Mouse (Mus musculus): Measurements from ENCODE around the gene Tlcd2. TPM values are rescaled to one million over a fixed set of nuclear protein-coding genes. Genes with fewer than 3 reads are reported as not detected.
"Not testable (repeated sequence)": the region's sequence is repeated elsewhere in the genome, so short reads cannot be mapped to it uniquely, and the experiment has no call there.

Gene Tlcd2
- polyA plus RNA-seq, 1 experiment from 2014 or later = 24.5 TPM

GRCm38 (mm10) chr11:75450304-75450908, 11.1 kb upstream of the Tlcd2 start:
- 81% methylated on average over 8 of the region's 8 CpGs for WGBS

DNA sequence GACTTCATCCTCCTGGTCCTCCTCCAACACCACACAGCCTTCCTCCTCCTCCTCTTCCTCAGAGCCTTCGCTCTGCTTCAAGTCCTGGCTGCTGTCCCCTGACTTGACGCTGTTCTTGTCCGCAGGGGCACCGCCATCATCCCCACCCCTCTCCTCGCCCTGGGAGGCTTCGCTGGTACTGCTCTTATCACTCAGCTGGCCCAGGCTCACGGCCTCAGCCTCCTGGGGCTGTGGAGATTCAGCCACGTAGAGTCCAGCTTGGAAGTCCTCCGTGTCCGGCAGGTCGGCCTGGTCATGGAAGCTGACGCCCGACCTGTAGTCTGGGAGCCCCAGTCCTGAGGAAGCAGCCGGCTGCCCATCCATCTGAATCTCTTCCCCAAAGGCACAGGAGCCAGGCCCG, 10.6 kb upstream of the Tlcd2 start:
- Histone ChIP-seq H3K9me3 (replicated peaks) (no peaks in the 10 kb centered on the region), H3K4me2 (no peak overlapping the region), H3K4me3 (replicated peaks) (no peak overlapping the region), H3K4me1 (peaks cover 34% of the 10 kb centered on the region), H3K9ac (no peak overlapping the region), H3K27ac (no peak overlapping the region), H3K36me3 (peaks cover 38% of the 10 kb centered on the region), H3K27me3 (no peaks in the 10 kb centered on the region)
- WGBS = 87% methylated on average over 15 of the region's 15 CpGs
- no peak for ATAC-seq (replicated peaks; ENCODE audit: low FRiP score)

More at GRCm38 (mm10) chr11:75450304-75450908, 11.1 kb upstream of the Tlcd2 start:
- no peak for ATAC-seq (replicated peaks; ENCODE audit: low FRiP score)
- Histone ChIP-seq H3K9ac (no peak overlapping the region), H3K4me1 (peaks cover 34% of the 10 kb centered on the region), H3K36me3 (peaks cover 44% of the 10 kb centered on the region), H3K4me2 (no peak overlapping the region), H3K4me3 (replicated peaks) (no peak overlapping the region), H3K27ac (no peak overlapping the region), H3K9me3 (replicated peaks) (no peaks in the 10 kb centered on the region), H3K27me3 (no peaks in the 10 kb centered on the region)

DNA sequence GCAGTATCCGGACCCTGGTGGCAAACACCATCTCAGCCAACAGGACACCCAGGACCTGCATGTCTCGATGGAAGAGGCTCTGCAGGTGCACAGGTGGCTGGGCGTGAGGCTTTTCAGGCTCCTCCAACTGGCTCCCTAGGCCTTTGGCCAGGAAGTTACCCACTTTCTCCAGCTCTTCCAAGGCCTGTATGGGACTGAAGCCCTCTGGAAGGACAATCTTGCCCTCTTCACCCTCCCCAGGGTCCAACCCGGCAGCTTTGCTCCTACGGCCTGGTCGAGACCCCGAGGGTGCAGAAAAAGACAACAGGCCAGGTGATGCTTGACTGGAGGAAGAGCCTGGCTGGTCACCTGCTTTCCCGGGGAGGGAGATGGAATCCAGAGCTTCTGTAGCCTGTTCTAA, 9.4 kb upstream of the Tlcd2 start:
- no peak for ATAC-seq (replicated peaks; ENCODE audit: low FRiP score)
- H3K27me3 ChIP-seq = no peaks in the 10 kb centered on the region

DNA sequence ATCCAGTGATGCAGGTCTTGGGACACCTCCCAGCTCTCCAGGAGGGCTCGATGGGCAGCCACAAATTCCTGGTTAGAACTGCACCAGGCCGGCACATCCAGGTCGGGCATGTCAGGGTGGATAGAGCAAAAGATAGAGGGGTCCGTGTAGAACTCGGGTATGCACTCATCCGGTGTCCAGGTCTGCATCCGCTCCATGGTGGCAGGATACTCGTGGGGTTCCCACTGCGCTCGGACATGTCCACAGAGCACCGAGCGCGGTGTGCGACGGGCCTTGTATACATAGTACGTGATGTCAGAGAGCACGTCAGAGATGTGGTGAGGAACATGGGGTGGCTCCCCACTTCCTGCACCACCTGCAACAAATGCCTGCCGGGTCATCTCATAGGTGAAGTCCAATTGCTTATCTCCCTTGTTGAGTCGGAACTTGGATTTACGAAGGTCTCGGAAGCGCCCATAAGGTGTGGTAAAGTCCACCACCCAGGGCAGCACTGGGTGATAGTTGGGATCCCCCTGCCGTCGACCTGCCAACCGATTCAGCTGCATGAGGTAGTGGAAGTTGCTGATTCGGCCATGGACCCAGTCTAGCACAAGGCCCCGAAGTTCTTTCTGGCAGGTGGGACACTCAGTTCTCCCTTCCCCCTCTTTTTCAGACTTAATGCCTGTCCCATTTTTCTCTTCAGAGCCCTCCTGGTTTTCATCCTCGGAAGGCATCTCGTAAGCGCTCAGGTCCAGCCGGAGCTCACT, 8.5 kb upstream of the Tlcd2 start:
- no peaks in the 10 kb centered on the region for H3K9me3 ChIP-seq (replicated peaks)
- H3K4me2 ChIP-seq = peak overlapping the region; percentile 97
- peak overlapping the region; percentile 76; the same call in 1 of the 2 replicates for H3K4me3 ChIP-seq (replicated peaks)
- no peak for ATAC-seq (replicated peaks; ENCODE audit: low FRiP score)
- no peak overlapping the region for H3K27ac ChIP-seq
- H3K9ac ChIP-seq = no peak overlapping the region
- H3K36me3 ChIP-seq = peaks cover 24% of the 10 kb centered on the region
- H3K4me1 ChIP-seq = peaks cover 34% of the 10 kb centered on the region
- H3K27me3 ChIP-seq = no peaks in the 10 kb centered on the region
- 94% methylated on average over 31 of the region's 31 CpGs for WGBS

More for the DNA sequence above, 9.4 kb upstream of the Tlcd2 start:
- 86% methylated on average over 8 of the region's 8 CpGs for WGBS
- Histone ChIP-seq H3K4me2 (no peak overlapping the region), H3K36me3 (peaks cover 33% of the 10 kb centered on the region), H3K9me3 (replicated peaks) (no peaks in the 10 kb centered on the region), H3K27ac (no peak overlapping the region), H3K9ac (no peak overlapping the region), H3K4me1 (peaks cover 34% of the 10 kb centered on the region), H3K4me3 (replicated peaks) (no peak overlapping the region)

DNA sequence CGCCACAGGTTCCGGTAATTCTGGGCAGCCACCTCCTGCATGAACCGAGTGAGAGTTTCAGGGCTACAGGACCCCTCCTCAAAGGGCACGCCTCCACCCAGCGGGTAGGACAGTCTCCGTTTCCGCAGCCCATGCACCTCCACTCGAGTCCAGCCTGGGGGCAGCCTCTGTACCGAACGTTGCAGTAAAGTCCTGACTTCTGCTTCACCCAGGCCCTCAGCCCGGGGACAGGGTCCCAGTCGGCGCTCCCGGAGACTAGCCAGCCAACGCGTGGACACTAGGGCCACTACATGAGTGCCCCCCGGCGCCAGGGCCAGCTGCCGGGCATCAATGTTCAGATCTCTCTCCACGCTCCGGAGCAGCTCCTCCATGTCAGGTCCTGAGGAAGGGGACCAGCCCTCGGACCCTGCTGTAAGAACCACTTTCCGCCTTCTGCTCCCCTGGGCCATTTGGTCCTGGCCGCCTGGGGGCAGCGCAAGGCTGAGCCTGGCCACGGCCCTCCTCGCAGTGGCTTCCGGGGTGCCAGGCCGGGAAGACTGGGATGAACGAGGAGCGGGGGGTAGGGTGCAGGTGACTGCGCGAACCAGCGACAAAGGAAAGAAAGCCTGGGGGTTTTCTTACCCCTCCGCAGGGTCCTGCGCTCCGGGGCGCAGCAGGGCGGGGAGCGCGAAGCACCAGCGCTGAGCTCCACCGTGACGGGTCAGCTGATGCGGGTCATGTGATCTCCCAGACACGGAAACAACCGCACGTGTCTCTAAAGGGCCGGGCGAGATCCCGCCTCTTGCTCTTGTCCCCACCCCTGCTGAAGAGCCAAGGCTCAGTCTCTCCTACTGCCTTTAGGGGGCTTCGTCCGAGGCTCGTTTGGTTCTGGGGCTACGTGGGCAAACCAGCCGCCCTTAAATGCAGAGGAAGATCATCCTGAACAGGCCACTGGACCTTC, 7.3 kb upstream of the Tlcd2 start, which contains the start of gene Wdr81:
Gene Wdr81, minus strand, starts transcription at position 727 of the 940 bp plus-strand sequence.
- Histone ChIP-seq H3K27ac (peak within 1 kb of the TSS; percentile 71), H3K4me1 (peaks cover 37% of the 10 kb centered on the region), H3K9me3 (replicated peaks) (no peaks in the 10 kb centered on the region), H3K4me2 (peak within 1 kb of the TSS; percentile 97), H3K27me3 (no peaks in the 10 kb centered on the region), H3K9ac (peak within 1 kb of the TSS; percentile 71), H3K4me3 (replicated peaks) (peak within 1 kb of the TSS; percentile 76), H3K36me3 (peaks cover 11% of the 10 kb centered on the region)
- WGBS = 1% methylated on average over 56 of the region's 56 CpGs
- ATAC-seq (replicated peaks; ENCODE audit: low FRiP score) = peak; percentile 93

DNA sequence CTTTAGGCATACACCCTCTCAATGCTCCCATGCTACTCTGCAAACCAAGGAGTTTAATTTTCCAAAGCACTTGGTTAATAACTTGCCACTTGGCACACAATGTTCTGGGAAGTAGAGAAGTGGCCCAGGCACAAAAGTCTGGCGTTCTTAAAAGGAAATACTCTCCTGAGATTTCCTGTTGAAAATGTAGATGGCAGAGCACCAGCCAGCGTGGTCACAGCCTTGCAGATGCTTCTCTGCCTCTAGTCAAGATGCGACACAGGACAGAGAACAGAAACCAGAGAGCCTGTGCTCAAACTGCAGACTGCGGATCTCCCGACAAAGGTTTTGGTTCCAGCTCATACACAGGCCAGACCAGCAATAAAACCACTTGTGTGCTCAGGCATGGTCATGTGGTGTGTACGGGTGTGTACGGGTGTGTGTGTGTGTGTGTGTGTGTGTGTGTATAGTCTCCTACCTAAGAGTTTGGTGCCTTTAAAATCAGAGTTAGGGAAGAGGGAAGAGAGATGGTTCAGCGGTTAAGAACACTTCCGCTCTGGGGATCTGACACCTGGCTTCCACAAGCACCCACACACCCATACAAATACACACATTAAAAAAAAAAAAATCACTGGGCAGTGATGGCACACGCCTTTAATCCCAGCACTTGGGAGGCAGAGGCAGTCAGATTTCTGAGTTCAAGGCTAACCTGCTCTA, 6.3 kb upstream of the Tlcd2 start:
- Histone ChIP-seq H3K4me1 (peaks cover 42% of the 10 kb centered on the region), H3K4me3 (replicated peaks) (peak overlapping the region; percentile 76), H3K36me3 (peaks cover 6% of the 10 kb centered on the region; the same call in 1 of the 2 replicates), H3K4me2 (peak overlapping the region; percentile 97), H3K9me3 (replicated peaks) (no peaks in the 10 kb centered on the region), H3K9ac (peak overlapping the region; percentile 71; the same call in 1 of the 2 replicates), H3K27ac (peak overlapping the region; percentile 71), H3K27me3 (no peaks in the 10 kb centered on the region)
- ATAC-seq (replicated peaks; ENCODE audit: low FRiP score) = no peak
- WGBS = 72% methylated on average over 10 of the region's 10 CpGs

DNA sequence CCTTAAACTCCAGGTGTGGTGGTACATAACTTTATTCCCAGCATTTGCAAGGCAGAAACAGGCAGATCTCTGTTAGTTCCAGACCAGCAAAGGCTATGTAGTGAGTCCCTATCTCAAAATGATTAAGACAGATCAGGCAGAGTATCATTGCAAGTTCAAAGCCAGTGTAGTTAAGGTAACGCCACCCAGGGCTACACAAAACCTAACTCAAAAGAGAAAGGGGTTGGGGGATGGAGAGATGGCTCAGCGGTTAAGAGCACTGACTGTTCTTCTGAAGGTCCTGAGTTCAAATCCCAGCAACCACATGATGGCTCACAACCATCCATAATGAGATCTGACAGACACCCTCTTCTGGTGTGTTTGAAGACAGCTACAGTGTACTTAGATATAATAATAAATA, 5.5 kb upstream of the Tlcd2 start:
- ATAC-seq (replicated peaks; ENCODE audit: low FRiP score); H3K36me3 ChIP-seq; H3K27me3 ChIP-seq; H3K4me2 ChIP-seq; H3K9ac ChIP-seq; H3K4me3 ChIP-seq (replicated peaks); H3K9me3 ChIP-seq (replicated peaks); H3K27ac ChIP-seq: not testable (repeated sequence)
- H3K4me1 ChIP-seq = peaks cover 41% of the 10 kb centered on the region
- WGBS = 91% methylated on average over 2 of the region's 2 CpGs

- H3K9me3 ChIP-seq (replicated peaks) = no peaks in the 10 kb centered on the region
- no peak overlapping the region for H3K4me2 ChIP-seq
- no peak overlapping the region for H3K27ac ChIP-seq
- ATAC-seq (replicated peaks; ENCODE audit: low FRiP score) = no peak
- H3K36me3 ChIP-seq = peaks cover 6% of the 10 kb centered on the region; the same call in 1 of the 2 replicates
- H3K4me1 ChIP-seq = peaks cover 37% of the 10 kb centered on the region
- H3K9ac ChIP-seq = no peak overlapping the region
- WGBS = 77% methylated on average over 7 of the region's 7 CpGs
- H3K27me3 ChIP-seq = no peaks in the 10 kb centered on the region
- H3K4me3 ChIP-seq (replicated peaks) = no peak overlapping the region
Observed at GRCm38 (mm10) chr11:75456440-75456871, 5.1 kb upstream of the Tlcd2 start.

- Histone ChIP-seq H3K4me2 (no peak overlapping the region), H3K27ac (no peak overlapping the region), H3K4me1 (peaks cover 48% of the 10 kb centered on the region), H3K27me3 (no peaks in the 10 kb centered on the region), H3K36me3 (no peaks in the 10 kb centered on the region), H3K9me3 (replicated peaks) (no peaks in the 10 kb centered on the region), H3K4me3 (replicated peaks) (no peak overlapping the region), H3K9ac (no peak overlapping the region)
- ATAC-seq (replicated peaks; ENCODE audit: low FRiP score) = no peak
- WGBS = 22% methylated on average over 3 of the region's 3 CpGs
Observed at GRCm38 (mm10) chr11:75458169-75458568, 3.3 kb upstream of the Tlcd2 start.

GRCm38 (mm10) chr11:75458628-75459041, 2.9 kb upstream of the Tlcd2 start:
- 76% methylated on average over 8 of the region's 8 CpGs for WGBS
- no peak for ATAC-seq (replicated peaks; ENCODE audit: low FRiP score)
- Histone ChIP-seq H3K27me3 (no peaks in the 10 kb centered on the region), H3K36me3 (no peaks in the 10 kb centered on the region), H3K9ac (no peak overlapping the region), H3K27ac (peak overlapping the region; percentile 98; the same call in 1 of the 2 replicates), H3K4me1 (peaks cover 50% of the 10 kb centered on the region), H3K9me3 (replicated peaks) (no peaks in the 10 kb centered on the region), H3K4me3 (replicated peaks) (no peak overlapping the region), H3K4me2 (no peak overlapping the region)

- Histone ChIP-seq H3K27me3 (no peaks in the 10 kb centered on the region), H3K4me3 (replicated peaks) (no peak overlapping the region), H3K4me1 (peaks cover 47% of the 10 kb centered on the region), H3K36me3 (0 out of 2 replicates have a peak, but pooled peaks cover under 1% of the 10 kb centered on the region), H3K4me2 (peak overlapping the region; percentile 87), H3K9me3 (replicated peaks) (no peaks in the 10 kb centered on the region), H3K9ac (no peak overlapping the region), H3K27ac (peak overlapping the region; percentile 98)
- 72% methylated on average over 5 of the region's 5 CpGs for WGBS
- no peak for ATAC-seq (replicated peaks; ENCODE audit: low FRiP score)
Observed at GRCm38 (mm10) chr11:75459141-75459711, 2.3 kb upstream of the Tlcd2 start.
